Mouse (Mus musculus): ENCODE results near the gene Reep3.

GRCm38 (mm10) chr10:67014746-67015145 is 82.0 kb downstream of the Reep3 start:
- TF ChIP-seq POLR2A (IDR thresholded peaks at IDR 0.05; ENCODE audit: insufficient read depth, low read length) (no peak), CTCF (IDR thresholded peaks at IDR 0.05; ENCODE audit: low read depth, low read length) (no peak)

All from ES-Bruce4 (cell line).